Mouse (Mus musculus): ENCODE measurements around the gene Rab3d. TPM values are rescaled to one million over a fixed set of nuclear protein-coding genes. Genes with fewer than 3 reads are reported as not detected.
A peak's percentile ranks its signal among the peaks of the same experiment; 100 is the strongest.

The Rab3d gene
- total and polyA plus RNA-seq, 2 experiments: 5.6 to 16.6 TPM

DNA sequence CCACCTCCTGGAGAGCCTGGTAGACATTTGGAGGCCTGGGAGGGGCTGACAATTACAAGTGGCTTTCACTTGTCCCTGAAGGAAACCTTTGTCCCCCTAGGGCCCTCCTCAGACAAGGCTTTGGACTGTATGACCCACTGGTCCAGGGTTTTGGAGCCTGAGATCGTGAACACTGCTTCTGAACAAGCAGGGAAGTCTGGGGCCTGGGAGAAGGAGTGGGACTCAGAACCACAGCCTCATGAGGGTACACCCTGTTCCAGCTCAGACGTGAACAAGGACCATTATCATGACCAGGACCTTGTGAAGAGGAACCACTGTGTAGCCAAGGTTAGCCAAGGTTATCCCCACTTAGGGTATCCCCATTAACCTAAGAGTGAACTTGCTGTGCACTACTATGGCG is 11.2 kb upstream of the Rab3d start:
- no peaks in the 10 kb centered on the region for H3K27me3 ChIP-seq (ENCODE audit: control insufficient read depth, insufficient read depth, low read length)
- WGBS: 94% methylated on average over 3 of the region's 3 CpGs
- H3K4me1 ChIP-seq (ENCODE audit: control insufficient read depth, insufficient read depth, low read length): peaks cover 8% of the 10 kb centered on the region
- TF ChIP-seq POLR2A (IDR thresholded peaks at IDR 0.05; ENCODE audit: extremely low read depth, insufficient read depth, low read length) (no peak), CTCF (IDR thresholded peaks at IDR 0.05; ENCODE audit: low read depth, low read length) (no peak)
- DNase-seq (ENCODE audit: extremely low read depth, low read depth, low spot score): no peak
- H3K4me3 ChIP-seq (ENCODE audit: insufficient read depth, low read depth, low read length): no peak overlapping the region
- peaks cover 7% of the 10 kb centered on the region; the same call in 1 of the 2 replicates for H3K36me3 ChIP-seq (ENCODE audit: control insufficient read depth, insufficient read depth, low read length)
- no peaks in the 10 kb centered on the region; the same call in 1 of the 2 replicates for H3K79me2 ChIP-seq (ENCODE audit: control insufficient read depth, insufficient read depth, low read length)
- no peak overlapping the region for H3K9ac ChIP-seq (ENCODE audit: low read depth, low read length)
- H3K27ac ChIP-seq (replicated peaks; ENCODE audit: insufficient read depth, low read depth, low read length): no peak overlapping the region

DNA sequence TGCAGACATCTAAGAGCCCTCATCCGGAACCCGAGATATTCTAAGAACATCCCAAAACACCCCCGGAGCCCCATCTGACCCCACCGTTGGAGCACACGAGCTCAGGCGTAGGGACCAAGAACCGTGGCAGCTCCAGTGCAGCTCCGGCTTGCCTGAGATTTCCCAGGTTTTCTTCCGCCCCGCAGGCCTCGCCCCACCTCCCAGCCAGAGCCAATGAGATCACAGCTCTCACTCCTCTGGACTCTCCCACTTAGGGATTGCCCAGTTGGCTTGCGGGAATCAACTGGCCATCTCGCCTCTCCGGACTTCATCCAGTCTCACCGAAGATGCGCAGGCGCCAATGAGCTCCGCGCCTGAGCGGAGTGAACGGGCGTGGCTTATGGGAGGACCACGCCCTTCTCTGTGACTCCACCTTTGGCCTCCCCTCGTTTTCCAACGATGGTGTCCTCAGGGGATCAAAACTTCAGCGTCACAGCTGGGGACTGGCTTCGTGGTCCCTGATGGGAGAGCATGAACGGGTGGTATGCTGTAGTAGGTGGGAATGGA is 9.3 kb upstream of the Rab3d start, which contains the start of the genes Ccdc159 and Tmem205:
Gene Ccdc159, plus strand, starts transcription at position 264 of the 546 bp plus-strand sequence.
Gene Tmem205, minus strand, starts transcription at position 349 of the 546 bp plus-strand sequence.
- peak within 1 kb of the TSS; percentile 98 for H3K27ac ChIP-seq (replicated peaks; ENCODE audit: insufficient read depth, low read depth, low read length)
- peaks cover 14% of the 10 kb centered on the region for H3K4me1 ChIP-seq (ENCODE audit: control insufficient read depth, insufficient read depth, low read length)
- peak within 1 kb of the TSS; percentile 89 for H3K9ac ChIP-seq (ENCODE audit: low read depth, low read length)
- under 1% methylated on average over 28 of the region's 28 CpGs for WGBS
- peak; percentile 99 for DNase-seq (ENCODE audit: extremely low read depth, low read depth, low spot score)
- H3K4me3 ChIP-seq (ENCODE audit: insufficient read depth, low read depth, low read length): peak within 1 kb of the TSS; percentile 65
- H3K79me2 ChIP-seq (ENCODE audit: control insufficient read depth, insufficient read depth, low read length): no peaks in the 10 kb centered on the region; the same call in 1 of the 2 replicates
- H3K27me3 ChIP-seq (ENCODE audit: control insufficient read depth, insufficient read depth, low read length): no peaks in the 10 kb centered on the region
- TF ChIP-seq CTCF (IDR thresholded peaks at IDR 0.05; ENCODE audit: low read depth, low read length) (no peak), POLR2A (IDR thresholded peaks at IDR 0.05; ENCODE audit: extremely low read depth, insufficient read depth, low read length) (peak; percentile 99)
- H3K36me3 ChIP-seq (ENCODE audit: control insufficient read depth, insufficient read depth, low read length): peaks cover 12% of the 10 kb centered on the region

DNA sequence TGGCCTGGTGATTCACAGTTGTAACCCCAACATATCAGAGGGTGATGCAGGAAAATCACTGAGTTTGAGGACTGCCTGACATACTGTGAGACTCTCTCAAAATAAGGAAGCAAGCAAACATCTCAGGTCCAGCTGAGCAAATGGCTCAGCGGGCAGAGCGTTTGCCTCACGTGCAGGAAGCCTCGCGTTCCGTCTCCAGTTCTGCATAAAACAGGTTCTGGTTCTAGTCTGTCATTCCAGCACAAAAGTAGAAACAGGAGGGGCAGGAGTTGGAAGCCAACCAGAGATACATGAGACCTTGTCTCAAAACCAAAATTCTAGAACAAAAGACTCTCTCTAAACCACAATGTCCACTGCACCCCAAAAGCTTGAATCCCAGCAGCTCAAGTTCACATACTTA is 8.8 kb upstream of the Rab3d start:
- WGBS: under 1% methylated on average over 6 of the region's 6 CpGs
- TF ChIP-seq POLR2A (IDR thresholded peaks at IDR 0.05; ENCODE audit: extremely low read depth, insufficient read depth, low read length): no peak
- no peak for TF ChIP-seq CTCF (IDR thresholded peaks at IDR 0.05; ENCODE audit: low read depth, low read length)
- Histone ChIP-seq H3K36me3 (ENCODE audit: control insufficient read depth, insufficient read depth, low read length) (peaks cover 12% of the 10 kb centered on the region), H3K27me3 (ENCODE audit: control insufficient read depth, insufficient read depth, low read length) (no peaks in the 10 kb centered on the region), H3K79me2 (ENCODE audit: control insufficient read depth, insufficient read depth, low read length) (no peaks in the 10 kb centered on the region; the same call in 1 of the 2 replicates), H3K4me1 (ENCODE audit: control insufficient read depth, insufficient read depth, low read length) (peaks cover 14% of the 10 kb centered on the region), H3K4me3 (ENCODE audit: insufficient read depth, low read depth, low read length) (peak overlapping the region; percentile 65), H3K9ac (ENCODE audit: low read depth, low read length) (peak overlapping the region; percentile 76), H3K27ac (replicated peaks; ENCODE audit: insufficient read depth, low read depth, low read length) (peak overlapping the region; percentile 98)
- DNase-seq (ENCODE audit: extremely low read depth, low read depth, low spot score): peak; percentile 40

DNA sequence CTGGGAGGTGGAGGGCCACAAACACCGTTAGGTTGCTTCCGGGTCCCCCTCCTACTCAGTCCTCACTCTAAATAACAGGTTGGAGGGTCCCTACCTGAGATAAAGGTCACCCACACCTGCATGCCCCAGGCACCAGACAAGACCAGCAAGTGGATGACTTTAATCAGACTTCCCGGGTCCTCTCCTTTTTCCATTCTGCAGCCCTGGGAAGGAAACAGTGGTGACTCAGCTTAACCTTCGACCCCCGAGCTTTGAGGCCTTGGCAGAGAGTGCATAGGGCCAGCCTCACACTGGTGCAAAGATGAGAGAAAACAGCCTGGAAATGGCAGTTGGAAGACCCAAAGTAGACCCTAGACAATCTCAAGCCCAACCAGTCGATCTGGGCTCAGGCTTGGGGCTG is 8.2 kb upstream of the Rab3d start:
- Histone ChIP-seq H3K27ac (replicated peaks; ENCODE audit: insufficient read depth, low read depth, low read length) (peak overlapping the region; percentile 98), H3K27me3 (ENCODE audit: control insufficient read depth, insufficient read depth, low read length) (no peaks in the 10 kb centered on the region), H3K4me3 (ENCODE audit: insufficient read depth, low read depth, low read length) (peak overlapping the region; percentile 65), H3K9ac (ENCODE audit: low read depth, low read length) (peak overlapping the region; percentile 89), H3K36me3 (ENCODE audit: control insufficient read depth, insufficient read depth, low read length) (peaks cover 12% of the 10 kb centered on the region), H3K79me2 (ENCODE audit: control insufficient read depth, insufficient read depth, low read length) (no peaks in the 10 kb centered on the region; the same call in 1 of the 2 replicates), H3K4me1 (ENCODE audit: control insufficient read depth, insufficient read depth, low read length) (peaks cover 17% of the 10 kb centered on the region)
- DNase-seq (ENCODE audit: extremely low read depth, low read depth, low spot score): peak; percentile 79
- WGBS: 8% methylated on average over 6 of the region's 6 CpGs
- TF ChIP-seq CTCF (IDR thresholded peaks at IDR 0.05; ENCODE audit: low read depth, low read length) (no peak), POLR2A (IDR thresholded peaks at IDR 0.05; ENCODE audit: extremely low read depth, insufficient read depth, low read length) (no peak)

DNA sequence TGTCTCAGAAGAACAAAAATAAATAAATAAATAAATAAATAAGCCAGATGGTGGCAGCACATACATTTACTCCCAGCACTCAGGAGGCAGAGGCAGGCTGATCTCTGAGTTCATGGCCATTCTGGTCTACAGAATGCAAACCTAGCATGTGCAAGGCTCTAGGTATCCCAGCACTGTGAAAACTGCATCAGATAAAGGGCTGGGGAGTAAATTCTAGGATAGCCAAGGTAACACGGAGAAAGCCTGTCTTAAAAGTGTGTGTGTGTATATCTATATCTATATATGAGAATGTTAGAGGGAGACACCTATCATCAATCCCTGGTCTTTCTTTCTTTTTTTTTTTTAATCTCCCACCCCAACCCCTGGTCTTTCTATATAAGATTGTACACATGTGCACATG is 7.5 kb upstream of the Rab3d start:
- peak overlapping the region; percentile 98 for H3K27ac ChIP-seq (replicated peaks; ENCODE audit: insufficient read depth, low read depth, low read length)
- peak overlapping the region; percentile 89 for H3K9ac ChIP-seq (ENCODE audit: low read depth, low read length)
- H3K27me3 ChIP-seq (ENCODE audit: control insufficient read depth, insufficient read depth, low read length): no peaks in the 10 kb centered on the region
- 73% methylated on average over 1 of the region's 1 CpGs for WGBS
- no peaks in the 10 kb centered on the region; the same call in 1 of the 2 replicates for H3K79me2 ChIP-seq (ENCODE audit: control insufficient read depth, insufficient read depth, low read length)
- peak overlapping the region; percentile 65 for H3K4me3 ChIP-seq (ENCODE audit: insufficient read depth, low read depth, low read length)
- H3K4me1 ChIP-seq (ENCODE audit: control insufficient read depth, insufficient read depth, low read length): peaks cover 17% of the 10 kb centered on the region
- peak; percentile 33 for DNase-seq (ENCODE audit: extremely low read depth, low read depth, low spot score)
- peaks cover 12% of the 10 kb centered on the region for H3K36me3 ChIP-seq (ENCODE audit: control insufficient read depth, insufficient read depth, low read length)
- TF ChIP-seq CTCF (IDR thresholded peaks at IDR 0.05; ENCODE audit: low read depth, low read length) (no peak), POLR2A (IDR thresholded peaks at IDR 0.05; ENCODE audit: extremely low read depth, insufficient read depth, low read length) (no peak)

DNA sequence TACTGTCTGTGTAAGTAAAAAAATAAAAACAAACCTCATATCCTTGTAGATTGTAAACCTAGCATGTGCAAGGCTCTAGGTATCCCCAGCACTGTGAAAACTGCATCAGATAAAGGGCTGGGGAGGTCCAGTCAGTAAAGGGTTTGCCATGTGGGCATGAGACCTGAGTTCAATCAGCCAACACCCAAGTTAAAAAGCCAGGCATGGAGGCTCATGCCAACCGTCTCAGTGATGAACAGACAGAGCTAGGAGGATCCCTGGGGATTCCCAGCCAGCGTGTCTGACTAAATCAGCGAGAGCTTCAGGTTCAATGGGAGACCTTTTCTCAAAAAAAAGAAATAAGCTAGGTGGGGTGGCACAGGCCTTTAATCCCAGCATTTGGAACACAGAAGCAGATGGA is 7.0 kb upstream of the Rab3d start:
- DNase-seq (ENCODE audit: extremely low read depth, low read depth, low spot score): peak; percentile 52
- Histone ChIP-seq H3K27me3 (ENCODE audit: control insufficient read depth, insufficient read depth, low read length) (no peaks in the 10 kb centered on the region), H3K4me1 (ENCODE audit: control insufficient read depth, insufficient read depth, low read length) (peaks cover 17% of the 10 kb centered on the region), H3K27ac (replicated peaks; ENCODE audit: insufficient read depth, low read depth, low read length) (peak overlapping the region; percentile 83), H3K9ac (ENCODE audit: low read depth, low read length) (peak overlapping the region; percentile 40; the same call in 1 of the 2 replicates), H3K36me3 (ENCODE audit: control insufficient read depth, insufficient read depth, low read length) (peaks cover 12% of the 10 kb centered on the region), H3K4me3 (ENCODE audit: insufficient read depth, low read depth, low read length) (no peak overlapping the region), H3K79me2 (ENCODE audit: control insufficient read depth, insufficient read depth, low read length) (no peaks in the 10 kb centered on the region; the same call in 1 of the 2 replicates)
- TF ChIP-seq POLR2A (IDR thresholded peaks at IDR 0.05; ENCODE audit: extremely low read depth, insufficient read depth, low read length) (no peak), CTCF (IDR thresholded peaks at IDR 0.05; ENCODE audit: low read depth, low read length) (no peak)
- 32% methylated on average over 3 of the region's 3 CpGs for WGBS

Measured in liver, adult 2 months (tissue).